Mouse (Mus musculus): ENCODE data around the gene Smyd3.

- TF ChIP-seq CTCF (IDR thresholded peaks at IDR 0.05; ENCODE audit: low read depth, low read length) (no peak), POLR2A (IDR thresholded peaks at IDR 0.05; ENCODE audit: borderline replicate concordance, low read depth, low read length) (no peak)
Observed at GRCm38 (mm10) chr1:179045856-179046714, 471.8 kb downstream of the Smyd3 start.

Data from bone marrow macrophage, adult 2 months (primary cell).